Mouse (Mus musculus) mammary gland, adult 2 months (tissue): ENCODE measurements around the gene Lhfpl5. TPM values are rescaled to one million over a fixed set of nuclear protein-coding genes. Genes with fewer than 3 reads are reported as not detected.

Experiments used
- polyA plus RNA-seq: library from polyadenylated mRNA; depleted of rRNA; stranded (reverse); fragments of >200 nt; gene quantifications from 2 replicates; pipeline ENCODE4 v1.2.3, GENCODE M21; 2012; ENCODE audit warnings: low replicate concordance; rRNA removed

The Lhfpl5 gene
- polyA plus RNA-seq, result not detected in 2 replicates

DNA sequence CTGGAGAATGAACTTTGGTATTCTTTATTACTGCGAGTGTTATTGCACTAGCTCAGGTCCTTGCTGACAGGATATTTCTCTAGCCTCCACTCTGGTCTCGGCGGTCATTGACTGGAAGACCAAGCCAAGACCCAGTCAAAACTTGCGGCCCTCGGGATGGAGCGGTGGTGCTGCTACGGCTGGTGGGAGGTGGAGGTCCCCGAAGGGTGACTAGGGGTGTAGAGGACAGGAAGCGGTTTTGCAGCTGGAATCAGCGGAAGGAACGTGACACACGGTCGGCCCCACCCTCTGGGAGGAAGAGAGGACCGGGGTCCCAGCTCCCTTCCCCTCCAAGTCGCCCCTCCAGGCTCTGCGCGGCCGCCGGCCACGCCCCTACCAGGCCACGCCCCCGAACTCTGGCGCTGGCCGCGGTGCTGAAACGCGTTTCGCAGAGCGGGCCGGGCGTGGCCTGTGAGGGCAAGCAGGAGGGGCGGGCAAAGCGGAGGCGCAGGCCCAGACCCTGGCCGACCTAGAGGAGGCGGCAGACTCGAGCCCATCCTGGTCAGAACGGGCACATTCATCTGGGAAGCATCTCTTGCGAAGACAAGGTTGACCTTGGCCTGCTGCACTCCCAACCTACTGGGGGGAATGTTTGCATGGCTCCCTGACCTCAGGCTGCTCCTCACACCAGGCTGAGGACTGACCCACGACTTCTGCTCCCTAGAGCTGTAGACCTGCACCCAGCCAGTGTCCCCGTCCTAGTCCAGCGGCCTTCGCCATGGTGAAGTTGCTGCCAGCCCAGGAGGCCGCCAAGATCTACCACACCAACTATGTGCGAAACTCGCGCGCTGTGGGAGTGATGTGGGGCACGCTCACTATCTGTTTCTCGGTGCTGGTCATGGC lies at the start of gene Lhfpl5:
TSS of gene Lhfpl5 (plus strand) at position 398 of the 882 bp plus-strand sequence.

DNA sequence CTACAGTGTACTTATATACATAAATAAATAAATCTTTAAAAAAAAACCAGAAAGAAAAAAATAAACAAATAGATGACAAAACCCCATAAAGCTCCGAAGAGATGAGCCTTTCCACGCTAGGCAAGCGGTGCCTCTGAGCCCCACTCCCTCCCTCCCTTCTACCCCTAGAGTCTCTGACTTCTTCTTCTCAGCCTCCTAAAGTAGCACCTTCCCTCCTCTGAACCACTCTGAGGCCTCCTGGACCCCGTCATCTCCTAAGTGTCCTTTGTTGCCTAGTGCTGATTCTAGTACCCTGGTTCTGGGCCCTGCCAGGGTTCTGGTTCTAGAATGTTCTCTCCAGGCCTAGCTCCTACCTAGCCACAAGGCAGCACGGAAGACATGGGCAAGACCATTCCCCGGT lies 44.9 kb upstream of the Lhfpl5 start, which contains the start of gene Armc12:
TSS of gene Armc12 (plus strand) at position 301 of the 400 bp plus-strand sequence.

DNA sequence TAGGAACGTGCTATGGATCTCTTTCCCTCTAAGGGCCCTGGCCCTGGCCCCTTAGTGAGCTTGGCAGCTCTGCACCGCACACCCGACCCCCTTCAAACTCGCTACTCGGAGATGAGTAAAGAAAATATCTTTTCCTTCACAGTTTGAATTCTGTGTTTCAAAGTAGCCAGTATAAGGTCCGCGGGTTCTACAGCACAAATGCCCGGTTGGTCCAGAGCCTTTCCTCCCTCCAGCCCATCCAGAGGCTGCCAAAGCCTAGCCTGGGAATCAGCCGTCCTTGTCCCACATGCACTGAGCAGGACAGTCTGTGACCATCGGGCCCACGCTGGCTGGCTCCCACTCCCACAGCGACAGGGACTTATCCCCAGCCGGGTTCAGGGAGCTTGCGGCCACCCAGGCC lies 26.3 kb upstream of the Lhfpl5 start, which contains the start of gene Clpsl2:
TSS of gene Clpsl2 (plus strand) at position 301 of the 400 bp plus-strand sequence.

DNA sequence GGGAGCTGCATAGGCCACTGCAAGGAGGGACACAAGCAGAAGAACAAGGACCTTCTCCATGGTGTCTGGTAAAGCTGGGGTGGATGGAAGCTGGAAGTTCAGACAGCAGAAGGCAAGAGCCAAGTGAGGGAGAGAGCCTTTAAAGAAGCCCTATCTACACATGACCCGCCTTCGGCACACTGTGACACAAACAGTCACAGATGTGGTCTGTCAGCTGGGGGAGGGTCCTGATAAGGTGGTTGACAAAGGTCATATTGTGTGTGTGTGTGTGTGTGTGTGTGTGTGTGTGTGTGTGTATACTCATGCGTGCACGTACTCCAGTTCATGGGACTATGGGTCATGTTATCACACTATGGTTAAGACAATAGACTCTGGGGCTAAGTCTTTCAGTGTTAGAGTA lies 14.8 kb upstream of the Lhfpl5 start, which contains the start of gene Clps:
TSS of gene Clps (minus strand) at position 169 of the 400 bp plus-strand sequence.

DNA sequence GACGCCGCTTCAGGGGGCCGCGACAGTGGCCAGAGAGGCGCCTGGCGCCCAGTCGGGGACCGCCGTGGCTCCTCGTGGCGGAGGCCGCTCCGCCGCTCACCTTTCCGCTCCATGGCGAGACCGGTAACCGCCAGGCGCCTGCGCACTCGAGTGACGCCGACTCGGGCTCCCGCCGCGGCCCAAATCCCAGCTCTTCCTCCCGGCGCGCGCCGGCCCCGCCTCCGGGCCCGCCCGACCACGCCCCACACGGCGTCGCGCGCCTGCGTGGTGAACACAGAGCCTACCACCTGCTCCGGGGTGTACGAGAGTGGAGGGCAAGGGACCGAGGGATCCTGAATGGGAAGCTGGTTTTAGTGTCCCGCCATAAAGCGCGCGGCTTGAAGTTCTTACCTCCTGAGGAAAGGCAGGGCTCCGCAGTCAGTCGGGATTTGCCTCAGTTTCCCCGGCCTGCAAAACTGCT lies 46.9 kb downstream of the Lhfpl5 start, which contains the start of gene Srpk1:
TSS of gene Srpk1 (minus strand) at position 410 of the 460 bp plus-strand sequence.

Other genes with a start within 250 kb of the Lhfpl5 start
- 1,640 and 3,869 TPM in 2 replicates for gene Rpl10a, start 247.2 kb upstream of the Lhfpl5 start, polyA plus RNA-seq
- 14.7 and 22.6 TPM in 2 replicates for gene Tead3, start 224.8 kb upstream of the Lhfpl5 start, polyA plus RNA-seq
- 1.2 and 2.5 TPM in 2 replicates for gene Tulp1, start 210.4 kb upstream of the Lhfpl5 start, polyA plus RNA-seq
- 14.9 and 15.4 TPM in 2 replicates for gene Fkbp5, start 58.1 kb upstream of the Lhfpl5 start, polyA plus RNA-seq
- gene Armc12, start 44.8 kb upstream of the Lhfpl5 start, polyA plus RNA-seq, result 0.09 and 0.23 TPM in 2 replicates
- not detected in 2 replicates for gene Clpsl2, start 26.2 kb upstream of the Lhfpl5 start, polyA plus RNA-seq
- gene Clps, start 14.9 kb upstream of the Lhfpl5 start, polyA plus RNA-seq, result 0.54 and 2.5 TPM in 2 replicates
- 24.2 and 35.7 TPM in 2 replicates for gene Srpk1, start 47.1 kb downstream of the Lhfpl5 start, polyA plus RNA-seq
- gene Slc26a8, start 114.6 kb downstream of the Lhfpl5 start, polyA plus RNA-seq, result 1.2 and 2.3 TPM in 2 replicates
- gene Mapk14, start 115.7 kb downstream of the Lhfpl5 start, polyA plus RNA-seq, result 88.2 and 111 TPM in 2 replicates
- 0.61 and 0.99 TPM in 2 replicates for gene AC170998.1, start 150.4 kb downstream of the Lhfpl5 start, polyA plus RNA-seq
- 11.3 and 15.1 TPM in 2 replicates for gene Mapk13, start 193.7 kb downstream of the Lhfpl5 start, polyA plus RNA-seq
- gene Brpf3, start 225.4 kb downstream of the Lhfpl5 start, polyA plus RNA-seq, result 32.5 and 36.3 TPM in 2 replicates